Mouse (Mus musculus): ENCODE data around the gene Olfr1199.

Olfr1199 gene

GRCm38 (mm10) chr2:88760369-88760768 lies at the start of gene Olfr1199:
Gene Olfr1199 (minus strand): TSS chr2:88760469.
- no peak for DNase-seq (ENCODE audit: low read depth, low spot score)

GRCm38 (mm10) chr2:88792736-88793135 lies 32.5 kb upstream of the Olfr1199 start, which contains the start of gene Olfr1201:
Gene Olfr1201 (plus strand): TSS chr2:88793036.
- no peak for DNase-seq (ENCODE audit: low read depth, low spot score)

GRCm38 (mm10) chr2:88770388-88770787 lies 10.1 kb upstream of the Olfr1199 start, which contains the start of gene Olfr1200:
Gene Olfr1200 (minus strand): TSS chr2:88770488.
- DNase-seq (ENCODE audit: low read depth, low spot score), result no peak

- no peak for DNase-seq (ENCODE audit: low read depth, low spot score)
These were observed 9.0 kb downstream of the Olfr1199 start, which contains the start of gene Olfr1198 for GRCm38 (mm10) chr2:88751270-88751669. Gene Olfr1198 (minus strand): TSS chr2:88751370.

- no peak for DNase-seq (ENCODE audit: low read depth, low spot score)
These were observed 16.9 kb downstream of the Olfr1199 start for GRCm38 (mm10) chr2:88743379-88743778.

GRCm38 (mm10) chr2:88732266-88732665 lies 28.0 kb downstream of the Olfr1199 start, which contains the start of gene Olfr1197:
Gene Olfr1197 (minus strand): TSS chr2:88732366.
- DNase-seq (ENCODE audit: low read depth, low spot score), result no peak

GRCm38 (mm10) chr2:88704497-88704896 lies 55.8 kb downstream of the Olfr1199 start, which contains the start of gene Olfr1196:
Gene Olfr1196 (minus strand): TSS chr2:88704597.
- DNase-seq (ENCODE audit: low read depth, low spot score), result no peak
